In genomic region chr1:161487069-161487468, GRCm38 (mm10) we compare ENCODE assay signal across 24 mouse cellular contexts. TPM values are rescaled to one million over a fixed set of nuclear protein-coding genes. Genes with fewer than 3 reads are reported as not detected.
DNase-seq lines count a peak whose midpoint lies in the region; ATAC-seq lines count a peak whose summit lies in the region.
"Had no signal": no experiment of that assay in that cellular context is flagged by ENCODE, and none has a peak within 500 bp of the region (broad histone marks: within the 10 kb centered on the region; RNA-seq: fewer than 3 reads in every experiment).

No protein-coding gene starts in this region.

- peak; percentile 35 for DNase-seq in adrenal gland, postnatal 10 days
- no peak for DNase-seq in adrenal gland, adult 18-20 months (ENCODE audit: low spot score in 2 of 2)
- DNase-seq in right cerebral cortex, adult 18-20 months, result peak; percentile 28
- DNase-seq in right cerebral cortex, postnatal 14 days, result no peak
- DNase-seq in NIH3T3 (ENCODE audit: low read depth), result peak; percentile 75
- DNase-seq in fat pad, adult 2 months (ENCODE audit: extremely low read depth, low read depth, low spot score), result peak; percentile 19
- no peak for DNase-seq in ovary, postnatal 14 days (ENCODE audit: low spot score)
- DNase-seq: cerebellum, adult 11 months; cerebellum, adult 9-11 months; gastrocnemius, adult 2 months; kidney, adult 11 months; layer of hippocampus, adult 9-11 months; liver, embryonic 13.5 days; lung, adult 2 months; lung, postnatal 14 days; midbrain, embryonic 14.5 days; thymus, adult 2 months; thymus, postnatal 4 days had no signal

- no peak for ATAC-seq in erythroblast, adult 5-6 weeks (replicated peaks; ENCODE audit: low FRiP score, poor library complexity, severe bottlenecking)

RNA-seq across cellular contexts. Expression of gene Tnfsf18, which starts 7.4 kb away (rescaled TPM):
- not detected for total RNA-seq in adrenal gland, postnatal 10 days (2021)
- not detected for total RNA-seq in adrenal gland, adult 18-20 months (2021)
- 1.2 TPM in 1 of 2 replicates, not detected in the other for total RNA-seq in erythroblast, adult 5-6 weeks (2015; ENCODE audit: low replicate concordance)
- total RNA-seq in erythroblast, adult 5-6 weeks (2017; ENCODE audit: low replicate concordance), result not detected in 2 replicates
- total RNA-seq: common myeloid progenitor, adult 5-6 weeks; gastrocnemius, adult 2 months; gastrocnemius, postnatal 4 days; hematopoietic stem cell, adult 5-6 weeks; left cerebral cortex, adult 2 months; left cerebral cortex, postnatal 36 days had no signal

Comparison
In these comparisons a context has a peak if more than half of its experiments do, and no peak if none do; other contexts are left out.
1. DNase-seq: peak in adrenal gland, postnatal 10 days (single experiment), right cerebral cortex, adult 18-20 months (single experiment), NIH3T3 (single experiment) and fat pad, adult 2 months (single experiment); none in adrenal gland, adult 18-20 months (0 of 2), right cerebral cortex, postnatal 14 days (single experiment) and ovary, postnatal 14 days (single experiment).